Mouse (Mus musculus): ENCODE measurements around the gene Ifna16.

The Ifna16 gene

DNA sequence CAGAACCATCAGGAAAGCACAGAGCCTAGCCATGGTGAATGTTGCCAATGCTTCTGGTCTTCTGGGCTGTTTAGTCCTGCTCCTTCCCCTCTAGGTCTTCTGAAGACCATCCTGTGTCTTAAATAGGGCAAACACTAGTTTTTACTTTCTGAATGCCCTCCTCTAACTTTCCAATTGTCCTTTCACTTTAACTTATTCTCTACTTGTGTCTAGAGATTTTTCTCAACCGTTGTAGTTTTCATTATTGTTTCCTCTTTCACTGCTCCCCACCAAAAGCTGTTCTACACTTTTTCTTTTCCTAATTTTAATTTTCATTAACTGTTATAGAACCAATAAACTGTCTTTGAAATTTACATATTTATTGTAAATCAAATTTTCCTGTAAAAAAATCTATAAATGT lies at the start of gene Ifna16:
TSS of gene Ifna16 (minus strand) at position 101 of the 400 bp plus-strand sequence.
- DNase-seq = no peak

DNA sequence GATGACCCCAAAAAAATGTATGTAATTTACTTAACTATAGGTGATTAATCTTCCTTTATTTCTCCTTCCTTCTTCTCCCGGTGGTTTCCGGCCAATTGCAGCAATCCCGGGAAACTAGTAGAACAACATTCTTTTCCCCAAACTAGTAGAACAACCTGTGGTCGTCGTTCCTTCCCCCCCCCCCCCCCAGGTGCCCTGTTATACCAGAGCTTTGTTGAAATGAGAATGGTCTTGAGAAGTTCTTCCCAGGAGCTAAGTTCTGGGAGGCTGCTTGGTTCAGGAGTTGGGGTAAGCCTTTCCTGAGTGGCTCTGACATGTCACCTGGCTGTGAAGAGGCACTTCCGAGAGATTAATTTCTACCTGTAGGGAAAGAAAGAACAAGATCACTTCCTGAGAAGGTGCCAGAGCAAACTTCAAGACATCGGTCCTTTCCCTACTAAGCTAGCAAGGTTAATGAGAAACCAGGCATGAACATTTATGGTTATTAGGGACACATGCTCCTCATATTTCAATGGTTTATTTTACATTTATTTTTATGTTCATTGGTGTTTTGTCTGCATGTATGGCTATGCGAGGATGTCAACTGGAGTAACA lies 46.9 kb upstream of the Ifna16 start:
- no peak for DNase-seq

DNA sequence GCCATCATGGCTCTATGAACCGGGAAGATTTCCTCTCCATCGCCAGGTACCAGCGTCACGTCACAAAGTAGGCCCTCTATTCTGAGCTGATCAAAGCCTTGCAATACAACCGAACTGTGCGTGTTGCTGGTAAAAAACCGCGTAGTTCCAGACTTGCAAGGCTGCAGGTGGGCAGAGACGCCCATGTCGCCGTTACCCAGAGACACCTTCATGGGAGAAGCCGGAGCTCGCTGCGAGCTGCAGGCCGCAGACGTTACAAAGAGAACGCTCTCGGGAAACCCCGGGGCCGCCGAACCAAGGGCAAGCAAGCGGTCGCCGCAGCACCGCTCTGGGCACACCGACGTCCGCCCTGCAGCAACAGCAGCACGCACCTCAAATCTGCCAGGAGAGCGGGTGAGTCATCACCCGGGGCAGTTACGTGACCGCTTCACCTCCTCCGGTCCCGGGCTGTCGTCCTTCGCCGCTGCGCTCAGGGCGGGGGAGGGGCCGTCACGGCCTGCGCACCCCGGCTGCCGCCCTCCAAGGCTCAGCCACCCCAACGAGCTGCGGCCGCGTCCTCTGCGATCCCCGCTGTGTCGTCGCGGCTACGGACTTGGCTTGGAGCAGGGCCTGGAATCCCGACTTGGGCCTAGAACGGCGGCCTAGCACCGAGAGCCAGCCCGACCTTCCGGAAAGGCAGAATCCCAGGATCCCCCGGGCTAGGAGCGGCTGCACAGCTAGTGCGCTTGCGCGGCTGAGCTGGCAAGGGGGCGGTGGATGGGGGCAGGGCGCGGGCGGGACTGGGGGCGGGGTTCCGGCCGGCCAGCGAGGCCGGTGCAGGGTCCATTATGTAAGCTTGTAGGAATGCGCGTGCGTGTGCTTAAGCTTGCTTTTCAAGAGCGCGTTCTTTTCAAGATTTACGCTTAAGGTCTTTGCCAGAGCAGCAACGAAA lies 45.3 kb upstream of the Ifna16 start, which contains the start of the genes Gm26566 and Klhl9:
TSS of gene Gm26566 (plus strand) at position 15 of the 931 bp plus-strand sequence.
TSS of gene Klhl9 (minus strand) at position 675 of the 931 bp plus-strand sequence.
- peak; percentile 95 to 97 for DNase-seq

DNA sequence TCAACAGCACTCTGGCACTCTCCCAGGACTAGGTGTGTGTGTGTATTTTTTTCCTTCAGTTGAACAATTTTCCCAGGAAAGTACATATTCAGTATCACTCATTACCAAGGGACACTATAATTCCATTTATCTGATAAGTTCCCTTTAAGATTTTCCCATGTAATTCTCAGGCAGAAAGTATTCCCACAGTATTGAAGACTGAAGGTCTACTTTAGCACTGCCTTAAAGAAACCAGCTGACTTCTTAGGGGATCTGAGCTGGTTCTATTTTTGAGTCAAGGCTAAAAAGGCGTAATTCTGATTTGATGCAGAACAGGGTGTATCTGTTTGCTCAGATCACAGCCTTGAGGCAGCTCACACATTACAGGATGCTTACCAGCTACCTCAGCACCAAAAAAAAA lies 42.0 kb upstream of the Ifna16 start:
- no peak for DNase-seq

DNA sequence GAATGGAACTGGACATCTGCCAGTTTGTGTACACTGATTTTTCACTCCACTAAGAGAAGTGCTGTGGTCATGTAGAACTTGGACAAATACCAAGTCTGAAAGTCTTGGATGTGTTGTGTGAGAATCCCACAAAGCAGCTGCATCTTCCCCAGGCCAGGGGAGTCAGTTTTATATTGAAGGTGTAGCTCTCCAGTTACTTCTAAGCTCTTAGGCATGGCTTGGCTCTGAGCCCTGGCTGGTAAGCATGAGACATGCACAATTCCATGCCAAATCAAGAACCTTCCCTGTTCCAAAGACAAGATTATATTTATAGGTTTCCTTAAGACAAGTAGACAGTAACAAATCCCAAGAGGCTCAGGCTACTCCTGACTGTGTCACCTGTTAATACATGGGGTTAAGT lies 38.3 kb upstream of the Ifna16 start:
- DNase-seq = peak; percentile 32 to 46

DNA sequence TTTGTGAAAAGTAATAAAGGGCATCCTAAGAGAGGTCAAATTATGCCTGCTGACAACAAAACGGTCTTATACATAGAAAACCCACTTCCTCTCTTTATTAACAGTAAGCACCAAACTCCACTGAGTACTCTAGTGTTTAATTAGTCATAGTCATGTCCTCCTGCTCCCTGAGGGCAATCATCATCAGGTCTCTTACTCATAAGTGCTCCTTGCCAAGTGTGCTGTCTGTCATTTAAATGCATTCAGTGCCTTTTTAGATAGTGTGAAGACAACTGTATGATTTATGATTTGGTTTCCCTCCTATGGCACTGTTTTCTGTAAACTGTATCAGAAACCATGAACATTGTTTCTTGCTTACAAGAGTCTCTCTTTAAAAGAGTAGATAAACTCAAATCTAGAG lies 37.6 kb upstream of the Ifna16 start:
- DNase-seq = no peak

DNA sequence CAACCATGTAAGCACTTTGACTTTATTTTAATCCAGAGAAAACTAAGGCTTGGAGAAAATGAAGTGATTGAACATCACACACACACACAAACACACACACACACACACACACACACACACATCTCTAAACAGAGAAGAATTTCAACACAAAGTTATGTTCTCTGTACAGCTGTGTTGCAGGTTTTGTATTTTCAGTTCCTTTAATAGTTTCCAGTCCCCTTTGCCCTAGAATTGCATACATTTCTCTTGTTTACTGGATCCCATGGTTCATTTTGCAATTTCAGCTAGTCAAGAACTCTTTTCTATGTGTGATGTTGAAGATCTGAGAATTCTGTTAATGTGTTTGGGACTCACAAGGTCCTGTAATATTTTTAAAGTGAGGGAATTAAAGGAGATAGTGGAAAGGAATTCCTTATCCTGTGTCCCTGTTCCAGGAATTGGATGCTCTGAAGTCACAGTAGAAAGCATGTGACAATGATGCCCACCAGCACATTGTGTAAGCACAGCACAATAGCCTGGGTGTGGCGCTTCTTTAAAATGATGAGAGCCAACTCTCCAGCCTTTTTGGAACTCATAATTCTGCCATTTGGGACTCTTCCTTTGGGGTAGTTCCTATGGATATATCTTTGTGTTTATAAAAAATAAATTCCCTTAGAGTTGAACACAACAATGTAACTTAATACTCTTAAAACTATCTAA lies 30.6 kb upstream of the Ifna16 start:
- DNase-seq = no peak

DNA sequence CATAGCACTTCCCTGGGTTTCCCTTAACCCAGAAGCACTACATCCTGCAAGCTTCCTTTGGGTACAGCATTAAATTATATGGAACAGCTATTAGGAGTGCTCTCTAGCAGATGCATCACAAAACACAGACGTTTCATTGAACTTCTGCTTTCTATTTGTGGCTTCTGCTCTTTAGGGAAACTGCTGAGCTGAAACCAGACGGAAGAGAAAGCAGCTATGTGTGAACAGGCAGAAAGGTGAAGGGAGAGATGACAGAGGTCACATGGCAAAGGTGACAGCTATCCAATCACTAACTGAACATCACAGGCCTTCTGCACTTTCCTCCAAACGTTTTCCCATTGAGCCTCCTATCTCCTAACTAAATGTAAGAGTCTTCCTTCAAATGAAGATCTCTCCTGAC lies 29.2 kb upstream of the Ifna16 start:
- no peak for DNase-seq

DNA sequence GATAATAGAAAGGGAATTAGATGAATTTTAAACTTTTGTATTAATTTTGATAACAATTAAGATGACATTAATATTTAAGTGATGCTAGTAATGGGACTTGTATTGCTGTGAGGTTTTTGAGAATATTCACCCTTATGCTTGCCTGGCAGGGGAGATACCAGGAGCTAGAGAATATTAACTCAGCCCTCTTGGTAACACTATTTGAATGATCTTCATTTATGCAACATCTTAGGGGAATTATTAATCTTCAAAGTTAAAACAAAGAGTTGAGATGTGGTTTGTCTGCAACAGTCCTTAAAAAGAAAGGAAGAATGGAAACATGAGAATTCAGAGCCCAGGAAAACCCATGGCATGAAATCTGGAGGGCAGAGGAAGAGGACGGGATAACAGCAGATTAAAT lies 22.6 kb upstream of the Ifna16 start:
- DNase-seq = no peak

DNA sequence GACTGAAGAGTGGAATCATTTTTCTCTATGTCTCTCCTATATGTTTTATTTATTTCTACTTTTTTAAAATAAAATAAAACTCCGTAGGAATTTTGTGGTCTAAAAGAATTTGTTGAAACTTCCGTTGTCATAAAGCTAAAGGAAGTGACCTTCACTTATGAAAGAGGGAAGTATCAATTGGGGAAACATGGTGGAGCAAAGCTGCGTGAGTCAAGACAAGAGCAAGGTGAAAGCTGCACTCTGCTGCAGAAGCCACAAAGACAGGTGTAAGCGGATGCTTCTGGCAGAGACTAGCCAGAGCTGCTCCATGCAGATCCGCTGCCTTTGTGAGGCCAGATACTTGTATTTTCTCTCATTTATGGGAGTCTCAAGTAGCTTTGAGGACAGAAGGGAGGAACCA lies 22.1 kb upstream of the Ifna16 start:
- no peak for DNase-seq

DNA sequence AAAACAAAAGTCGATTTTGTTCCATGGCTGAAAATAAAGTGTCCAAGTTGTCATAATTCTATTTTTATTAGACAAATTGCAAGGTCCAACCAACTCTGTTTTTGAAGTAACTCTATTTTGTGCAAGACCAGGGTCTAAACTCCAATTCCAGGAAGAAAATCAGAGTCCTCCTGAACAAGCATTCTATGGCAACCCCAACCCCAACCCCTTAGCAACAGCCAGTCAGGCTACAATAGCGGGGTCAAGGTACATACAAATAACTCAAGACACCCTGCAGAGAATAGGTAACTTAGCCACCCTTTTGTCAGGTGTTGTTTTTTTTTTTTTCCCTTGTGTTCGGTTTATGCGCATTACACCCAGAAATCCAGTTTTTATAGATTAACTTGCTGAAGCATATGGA lies 21.0 kb upstream of the Ifna16 start:
- DNase-seq = no peak

DNA sequence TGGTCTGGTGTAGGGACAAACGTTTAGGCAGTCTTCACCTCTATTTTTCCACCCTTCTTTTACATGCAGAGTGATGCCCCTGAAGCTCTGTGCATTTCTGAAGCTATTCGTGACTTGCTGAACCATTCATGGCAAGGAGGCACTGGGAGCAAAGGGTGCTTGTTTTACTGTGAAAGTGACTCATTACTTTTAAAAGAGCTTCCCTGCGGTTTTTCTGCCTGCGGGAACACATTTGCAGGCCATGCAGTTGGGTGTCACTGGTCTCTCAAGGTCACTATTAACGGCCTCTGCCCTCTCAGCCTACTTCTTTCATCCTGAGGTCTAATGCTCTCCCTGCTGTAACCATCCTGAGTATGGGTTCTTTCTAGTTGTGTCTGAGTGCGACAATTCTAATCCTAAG lies 20.4 kb upstream of the Ifna16 start:
- DNase-seq = no peak

DNA sequence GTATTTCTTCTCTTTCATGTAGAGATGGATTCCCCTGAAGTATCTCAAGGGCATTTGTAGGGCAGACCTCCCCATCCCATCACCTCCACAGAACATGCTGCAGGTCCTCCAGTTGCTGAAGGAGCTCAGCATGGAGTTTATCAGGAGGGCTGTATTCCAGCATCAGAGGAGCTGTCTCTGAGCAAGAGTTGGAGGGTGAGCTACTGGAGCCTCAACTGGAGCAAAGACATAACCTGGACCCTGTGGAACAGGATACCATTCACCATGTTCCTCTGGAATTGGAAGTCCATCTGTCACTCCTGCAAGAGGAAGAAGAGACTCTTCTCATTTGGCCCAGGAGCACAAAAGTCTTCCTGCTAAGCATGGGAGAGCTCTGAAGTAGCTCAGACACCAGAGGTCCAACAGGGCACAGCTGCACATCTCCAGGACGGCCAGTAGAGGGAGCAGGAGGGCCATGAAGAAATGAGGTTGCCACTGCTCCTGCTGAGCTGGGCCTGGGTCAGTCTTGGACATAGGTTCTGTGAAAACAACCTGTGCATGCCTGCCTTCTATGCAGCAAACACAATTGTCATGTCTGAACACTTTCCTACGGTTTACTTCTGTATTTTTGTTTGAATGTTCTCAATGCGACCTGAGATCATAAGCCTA lies 19.6 kb upstream of the Ifna16 start:
- peak; percentile 89 for DNase-seq

DNA sequence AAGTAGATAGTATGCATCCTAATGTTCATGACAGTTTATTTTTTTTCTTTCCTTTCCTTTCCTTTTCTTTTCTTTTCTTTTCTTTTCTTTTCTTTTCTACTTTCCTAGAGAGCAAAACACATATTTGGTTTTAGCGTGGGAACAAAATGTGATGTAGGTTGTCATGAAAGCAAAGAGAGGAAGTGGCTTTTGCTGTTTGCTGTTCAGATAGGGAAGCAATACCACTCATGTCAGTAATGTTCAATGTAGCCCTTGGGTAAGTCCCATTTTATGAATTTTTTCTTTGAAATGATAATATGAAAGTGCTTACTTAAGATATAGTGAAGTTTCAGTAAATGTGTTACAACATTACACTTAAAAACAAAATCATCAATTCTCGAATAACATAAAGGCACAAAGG lies 16.7 kb upstream of the Ifna16 start:
- DNase-seq = no peak

DNA sequence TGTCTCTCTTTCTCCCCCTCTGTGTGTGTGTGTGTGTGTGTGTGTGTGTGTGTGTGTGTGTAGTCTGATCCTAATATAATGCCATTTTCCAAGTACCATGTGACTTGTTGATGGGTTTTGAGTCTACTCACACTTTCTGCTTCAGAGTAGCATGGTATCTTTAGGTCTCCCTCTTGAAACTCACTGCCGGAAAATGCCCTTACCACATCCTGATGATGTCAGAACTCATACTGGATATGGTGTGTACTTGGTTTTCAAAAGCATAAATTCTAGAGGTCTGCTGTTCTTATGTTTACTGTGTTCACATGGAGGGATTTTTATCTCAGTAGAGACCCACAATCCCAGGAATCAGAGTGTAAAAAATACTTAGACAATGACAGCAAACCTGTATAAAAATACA lies 15.8 kb upstream of the Ifna16 start:
- DNase-seq = no peak

DNA sequence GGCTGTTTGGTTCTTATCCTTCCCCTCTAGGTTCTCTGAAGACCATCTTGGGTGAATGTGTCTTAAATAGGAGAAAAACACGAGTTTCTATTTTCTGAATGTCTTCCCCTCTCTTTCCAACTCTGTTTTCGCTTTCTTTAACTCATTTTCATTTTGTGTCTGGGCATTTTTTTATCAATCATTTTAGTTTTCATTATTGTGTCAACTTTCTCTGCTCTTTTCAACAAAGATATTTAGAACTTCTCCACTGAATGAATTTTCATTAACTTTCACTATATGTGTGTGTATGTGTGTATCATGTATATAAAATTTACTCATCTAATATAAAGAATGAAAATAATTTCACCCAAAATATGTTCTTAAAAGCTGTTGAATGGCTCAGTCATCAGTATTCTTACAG lies 14.5 kb upstream of the Ifna16 start, which contains the start of gene Ifnab:
TSS of gene Ifnab (minus strand) at position 101 of the 400 bp plus-strand sequence.
- DNase-seq = no peak

DNA sequence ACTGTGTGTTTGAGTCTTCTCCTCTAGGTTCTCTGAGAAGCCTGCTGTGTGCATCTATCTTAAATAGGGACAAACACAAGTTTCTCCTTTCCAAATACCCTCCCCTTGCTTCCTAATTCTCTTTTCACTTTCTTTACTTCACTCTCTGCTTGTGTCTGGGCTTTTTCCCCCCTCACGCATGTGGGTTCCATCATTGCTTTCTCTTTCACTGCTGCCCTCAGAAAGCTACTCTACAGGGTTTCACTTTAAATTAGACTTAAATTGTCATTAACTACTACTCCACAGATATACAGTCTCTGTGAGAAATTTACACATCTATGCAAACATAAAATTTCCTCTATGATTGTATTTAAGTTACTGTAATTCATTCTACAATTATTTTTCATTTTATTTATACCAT lies 7.1 kb upstream of the Ifna16 start, which contains the start of gene Ifna2:
TSS of gene Ifna2 (minus strand) at position 101 of the 400 bp plus-strand sequence.
- no peak for DNase-seq

DNA sequence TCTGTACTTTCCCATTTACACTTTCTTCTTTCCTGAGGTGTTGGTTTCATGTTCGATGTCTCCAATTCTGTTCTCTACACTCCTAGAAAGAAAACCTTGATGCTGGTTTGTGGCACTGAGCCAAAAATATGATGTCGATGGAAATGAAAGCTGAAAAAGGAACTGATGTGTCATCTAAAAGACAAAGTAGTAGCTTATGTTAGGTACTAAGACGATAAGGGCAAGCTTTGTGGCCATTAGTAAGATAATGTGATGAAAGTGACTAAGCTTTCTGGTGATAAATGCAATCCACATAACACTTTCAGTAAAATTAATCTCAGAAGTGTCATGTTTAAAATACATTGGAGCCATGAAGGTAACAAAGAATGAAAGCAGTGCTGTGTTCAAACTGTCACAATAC lies 4.6 kb upstream of the Ifna16 start:
- DNase-seq = no peak

DNA sequence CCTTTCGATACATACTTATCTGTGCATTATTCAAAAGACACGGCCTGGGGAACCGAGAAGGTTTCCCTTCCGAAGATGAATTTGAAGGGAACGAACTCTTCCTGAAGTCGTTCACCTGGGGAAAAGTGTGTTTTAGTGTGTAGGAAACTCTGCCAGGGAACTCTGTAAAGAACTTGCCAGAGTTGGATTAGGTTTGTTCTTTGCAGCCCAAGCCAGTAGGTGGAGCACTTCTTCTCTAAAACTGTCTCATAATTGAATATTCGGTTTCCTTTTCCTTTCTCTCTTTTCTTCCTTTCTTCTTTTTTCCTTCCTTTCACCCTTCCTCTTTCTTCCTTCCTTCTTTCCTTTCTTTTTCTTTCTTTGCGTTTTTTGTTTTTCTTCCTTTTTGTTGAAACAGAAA lies 3.6 kb upstream of the Ifna16 start:
- DNase-seq = peak; percentile 16 to 34

DNA sequence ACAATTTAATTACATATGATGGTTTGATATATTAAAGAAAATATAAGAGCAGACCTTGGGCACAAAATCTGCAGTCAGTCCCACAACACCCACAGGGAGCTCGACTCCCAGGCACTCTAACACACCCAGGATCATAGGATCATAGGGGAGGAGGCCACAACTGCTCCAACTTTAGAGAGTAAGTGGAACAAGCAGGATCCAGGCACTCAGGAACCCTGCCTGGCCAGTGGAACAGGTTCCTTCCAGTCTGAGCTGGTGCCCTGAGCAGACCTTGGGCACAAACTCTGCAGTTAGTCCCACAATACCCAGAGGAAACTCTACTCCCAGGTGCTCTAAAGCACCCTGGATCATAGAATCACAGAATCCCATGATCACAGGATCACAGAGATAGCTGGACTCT lies 21.3 kb downstream of the Ifna16 start:
- no peak for DNase-seq

DNA sequence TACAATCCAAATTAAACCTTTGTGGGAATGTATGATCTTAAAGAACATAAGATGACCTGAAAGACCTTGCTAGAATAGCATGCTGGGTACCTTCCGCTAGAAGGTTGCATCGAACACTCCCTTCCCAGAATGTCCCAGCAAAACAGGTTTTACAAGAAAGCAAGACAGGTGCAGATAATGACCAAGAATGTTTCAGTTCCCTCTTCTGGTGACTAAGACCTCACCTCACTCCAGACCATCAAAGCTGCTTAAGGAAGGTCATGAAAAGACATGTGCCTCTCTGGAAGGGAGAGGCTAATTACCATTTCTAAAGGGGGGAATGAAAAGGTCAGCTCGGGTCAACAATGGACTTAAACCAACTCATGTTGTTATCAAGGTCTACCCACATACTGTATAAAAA lies 23.1 kb downstream of the Ifna16 start:
- DNase-seq = no peak

DNA sequence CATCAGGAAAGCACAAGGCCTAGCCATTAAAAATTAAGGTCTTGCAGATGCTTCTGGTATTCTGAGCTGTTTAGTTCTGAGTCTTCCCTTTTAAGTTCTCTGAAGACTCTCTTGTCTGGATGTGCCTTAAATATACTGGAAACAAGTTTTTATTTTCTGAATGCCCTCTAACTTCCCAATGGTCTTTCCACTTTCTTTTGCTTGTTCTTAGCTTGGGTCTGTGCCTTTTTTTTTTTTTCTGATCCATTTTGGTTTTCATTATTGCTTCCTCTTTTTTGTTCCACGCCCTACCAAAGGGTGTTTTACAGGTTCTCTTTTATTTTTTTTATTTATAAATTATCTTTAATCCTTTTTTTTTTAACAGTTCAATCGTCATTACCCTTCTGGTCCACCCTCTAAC lies 32.4 kb downstream of the Ifna16 start, which contains the start of gene Ifna13:
TSS of gene Ifna13 (minus strand) at position 101 of the 400 bp plus-strand sequence.
- no peak for DNase-seq

DNA sequence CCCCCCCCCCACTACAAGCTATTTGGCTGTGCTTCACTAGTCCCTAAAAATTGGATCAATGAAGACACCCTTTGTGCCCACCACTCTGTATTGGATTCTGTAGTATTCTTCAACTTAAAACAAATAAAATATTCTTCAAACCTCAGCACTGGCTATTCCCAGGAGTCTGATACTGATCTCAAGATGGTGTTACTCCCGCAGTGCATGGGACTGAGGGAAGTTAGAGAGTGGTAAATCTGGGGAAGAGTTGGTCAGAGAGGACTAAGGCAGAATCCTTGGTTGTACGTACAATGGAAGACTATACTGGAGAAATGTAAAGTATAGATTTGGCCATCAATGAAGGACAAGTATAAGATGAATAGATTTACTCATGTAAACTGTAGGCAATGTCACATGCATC lies 34.2 kb downstream of the Ifna16 start:
- DNase-seq = no peak
